Mouse (Mus musculus): ENCODE data around the gene Zc3h13. TPM values are rescaled to one million over a fixed set of nuclear protein-coding genes. Genes with fewer than 3 reads are reported as not detected.

The Zc3h13 gene
- total and polyA plus RNA-seq, 2 experiments from 2014 or later, result 3.8 to 16.7 TPM

- Histone ChIP-seq H3K27ac (ENCODE audit: low read depth) (no peak overlapping the region), H3K9me3 (replicated peaks; ENCODE audit: control insufficient read depth, low read length) (no peaks in the 10 kb centered on the region), H3K4me1 (ENCODE audit: control insufficient read depth, insufficient read depth) (no peaks in the 10 kb centered on the region), H3K36me3 (replicated peaks; ENCODE audit: control insufficient read depth, insufficient read depth, low read length) (no peaks in the 10 kb centered on the region), H3K4me2 (ENCODE audit: low read depth, low read length) (no peak overlapping the region), H3K9ac (replicated peaks; ENCODE audit: low read depth, low read length) (no peak overlapping the region), H3K27me3 (ENCODE audit: control insufficient read depth, insufficient read depth, low read length) (no peaks in the 10 kb centered on the region), H3K4me3 (ENCODE audit: low read depth, low read length) (no peak overlapping the region)
- DNase-seq (ENCODE audit: low spot score) (no peak), ATAC-seq (ENCODE audit: insufficient read depth, low read depth) (no peak)
- TF ChIP-seq EP300 (IDR thresholded peaks at IDR 0.05; ENCODE audit: low read depth) (no peak), CTCF (IDR thresholded peaks at IDR 0.05; ENCODE audit: low read depth) (no peak)
- 68% methylated on average over 11 of the region's 11 CpGs for WGBS
Measured at GRCm38 (mm10) chr14:75375006-75375598, 90.9 kb downstream of the Zc3h13 start.

- no peak for ATAC-seq (ENCODE audit: insufficient read depth, low read depth)
- TF ChIP-seq EP300 (IDR thresholded peaks at IDR 0.05; ENCODE audit: low read depth), result no peak
- TF ChIP-seq CTCF (IDR thresholded peaks at IDR 0.05; ENCODE audit: low read depth), result no peak
- 22% methylated on average over 2 of the region's 2 CpGs for WGBS
- Histone ChIP-seq H3K4me3 (ENCODE audit: low read depth, low read length) (no peak overlapping the region), H3K36me3 (replicated peaks; ENCODE audit: control insufficient read depth, insufficient read depth, low read length) (no peaks in the 10 kb centered on the region), H3K4me1 (ENCODE audit: control insufficient read depth, insufficient read depth) (no peaks in the 10 kb centered on the region), H3K9me3 (replicated peaks; ENCODE audit: control insufficient read depth, low read length) (no peaks in the 10 kb centered on the region), H3K4me2 (ENCODE audit: low read depth, low read length) (no peak overlapping the region), H3K27ac (ENCODE audit: low read depth) (no peak overlapping the region), H3K27me3 (ENCODE audit: control insufficient read depth, insufficient read depth, low read length) (no peaks in the 10 kb centered on the region), H3K9ac (replicated peaks; ENCODE audit: low read depth, low read length) (no peak overlapping the region)
- no peak for DNase-seq (ENCODE audit: low spot score)
Measured at GRCm38 (mm10) chr14:75376256-75376655, 92.1 kb downstream of the Zc3h13 start.

- TF ChIP-seq CTCF (IDR thresholded peaks at IDR 0.05; ENCODE audit: low read depth), result no peak
- no peak for TF ChIP-seq EP300 (IDR thresholded peaks at IDR 0.05; ENCODE audit: low read depth)
- Histone ChIP-seq H3K27me3 (ENCODE audit: control insufficient read depth, insufficient read depth, low read length) (no peaks in the 10 kb centered on the region), H3K4me3 (ENCODE audit: low read depth, low read length) (no peak overlapping the region), H3K9me3 (replicated peaks; ENCODE audit: control insufficient read depth, low read length) (no peaks in the 10 kb centered on the region), H3K4me2 (ENCODE audit: low read depth, low read length) (no peak overlapping the region), H3K9ac (replicated peaks; ENCODE audit: low read depth, low read length) (no peak overlapping the region), H3K4me1 (ENCODE audit: control insufficient read depth, insufficient read depth) (no peaks in the 10 kb centered on the region), H3K36me3 (replicated peaks; ENCODE audit: control insufficient read depth, insufficient read depth, low read length) (no peaks in the 10 kb centered on the region), H3K27ac (ENCODE audit: low read depth) (no peak overlapping the region)
- ATAC-seq (ENCODE audit: insufficient read depth, low read depth), result no peak
- 76% methylated on average over 7 of the region's 7 CpGs for WGBS
- no peak for DNase-seq (ENCODE audit: low spot score)
Measured at GRCm38 (mm10) chr14:75377612-75378011, 93.4 kb downstream of the Zc3h13 start.

Small RNA genes lying within 50 kb of the gene (microRNA-seq; reads per million reads assigned to microRNA genes)
- not detected for gene Gm44482

Other genes starting within 250 kb of the Zc3h13 start
- gene Lrrc63, start 153.5 kb upstream of the Zc3h13 start, total RNA-seq (2014; rRNA removed; ENCODE audit: low replicate concordance), result not detected in 2 replicates
- gene Lrrc63, start 153.5 kb upstream of the Zc3h13 start, polyA plus RNA-seq (2015; fragmentation: Nextera tagmentation; extraction: Ambion mirVana), result not detected in 2 replicates
- 11.3 and 17.5 TPM in 2 replicates for gene Lcp1, start 153.3 kb upstream of the Zc3h13 start, total RNA-seq (2014; rRNA removed; ENCODE audit: low replicate concordance)
- 11.2 and 12.6 TPM in 2 replicates for gene Lcp1, start 153.3 kb upstream of the Zc3h13 start, polyA plus RNA-seq (2015; fragmentation: Nextera tagmentation; extraction: Ambion mirVana)
- gene Cpb2, start 42.1 kb upstream of the Zc3h13 start, total RNA-seq (2014; rRNA removed; ENCODE audit: low replicate concordance), result not detected in 2 replicates
- not detected in 2 replicates for gene Cpb2, start 42.1 kb upstream of the Zc3h13 start, polyA plus RNA-seq (2015; fragmentation: Nextera tagmentation; extraction: Ambion mirVana)
- gene Siah3, start 171.6 kb downstream of the Zc3h13 start, total RNA-seq (2014; rRNA removed; ENCODE audit: low replicate concordance), result not detected in 2 replicates
- not detected in 2 replicates for gene Siah3, start 171.6 kb downstream of the Zc3h13 start, polyA plus RNA-seq (2015; fragmentation: Nextera tagmentation; extraction: Ambion mirVana)

Measured in heart, postnatal 0 days (tissue).